Mouse (Mus musculus) C2C12 (cell line): ENCODE results near the gene Ttyh2.

ENCODE experiments used
- CEBPB ChIP-seq: IDR thresholded peaks from one replicate; pipeline ENCODE4 v1.6.1; 2011; ENCODE audit warnings: low read depth, mild to moderate bottlenecking, control low read depth, moderate library complexity
- CTCF ChIP-seq: IDR thresholded peaks from one replicate; pipeline ENCODE4 v1.5.1; 2011; ENCODE audit not compliant: control insufficient read depth, insufficient read depth, insufficient read length
- FOSL1 ChIP-seq: IDR thresholded peaks from one replicate; pipeline ENCODE4 v1.8.0; 2011; ENCODE audit warnings: mild to moderate bottlenecking, low read length; ENCODE audit not compliant: poor library complexity, insufficient read depth, severe bottlenecking
- MAX ChIP-seq: IDR thresholded peaks from one replicate; pipeline ENCODE4 v1.6.1; 2011; ENCODE audit warnings: mild to moderate bottlenecking, control low read depth
- MYOD1 ChIP-seq: IDR thresholded peaks from one replicate; pipeline ENCODE4 v1.6.1; 2011; ENCODE audit warnings: low read depth; ENCODE audit not compliant: control insufficient read depth, insufficient read length
- MYOG ChIP-seq: IDR thresholded peaks from one replicate; pipeline ENCODE4 v1.6.1; 2011; ENCODE audit not compliant: control insufficient read depth, insufficient read length; ENCODE audit errors: extremely low read depth
- USF1 ChIP-seq: IDR thresholded peaks from one replicate; pipeline ENCODE4 v1.6.1; 2011; ENCODE audit warnings: low read depth, mild to moderate bottlenecking, control low read depth, moderate library complexity

DNA sequence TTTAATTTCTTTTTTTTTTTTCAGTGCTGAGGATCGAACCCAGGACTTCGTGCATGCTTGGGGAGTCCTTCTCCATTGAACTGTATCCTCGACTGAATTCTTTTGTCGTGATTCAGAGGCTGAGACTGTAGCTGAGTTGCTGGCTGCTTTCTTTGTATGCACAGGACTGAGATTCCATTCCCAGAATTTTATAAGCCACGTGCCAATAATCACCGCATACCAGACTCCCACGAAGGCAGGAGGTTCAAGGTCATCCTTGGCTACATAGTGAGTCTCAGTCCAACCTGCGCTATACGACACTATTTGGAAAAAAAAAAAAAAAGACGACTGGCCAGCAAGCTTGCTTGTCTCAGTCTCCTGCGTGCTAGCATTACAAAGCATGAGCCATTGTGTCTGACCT is 32.3 kb upstream of the Ttyh2 start:
- TF ChIP-seq CTCF (no peak), MAX (no peak), USF1 (no peak), MYOG (no peak), FOSL1 (no peak), CEBPB (no peak), MYOD1 (no peak)
